ENCODE assay signal across 19 mouse cellular contexts in genomic region chr8:12976723-12977122, GRCm38 (mm10). TPM values are rescaled to one million over a fixed set of nuclear protein-coding genes. Genes with fewer than 3 reads are reported as not detected.
DNase-seq lines count a peak whose midpoint lies in the region; ATAC-seq and TF ChIP-seq lines count a peak whose summit lies in the region.
"Had no signal": no experiment of that assay in that cellular context is flagged by ENCODE, and none has a peak within 500 bp of the region (broad histone marks: within the 10 kb centered on the region; RNA-seq: fewer than 3 reads in every experiment).

No protein-coding gene starts in this region.

- peaks cover 19% of the 10 kb centered on the region for H3K27me3 ChIP-seq in liver, embryonic 12.5 days (replicated peaks)
- peaks cover 7% of the 10 kb centered on the region; the same call in 1 of the 2 replicates for H3K27me3 ChIP-seq in liver, postnatal 0 days (ENCODE audit: insufficient read depth, low read length)
- H3K27me3 ChIP-seq in thymus, adult 2 months (ENCODE audit: control insufficient read depth, insufficient read depth, low read length): no peaks in the 10 kb centered on the region; the same call in 1 of the 2 replicates
- H3K27me3 ChIP-seq: embryonic facial prominence, embryonic 13.5 days; forebrain, embryonic 13.5 days; hindbrain, embryonic 12.5 days had no signal

- H3K9ac ChIP-seq in liver, embryonic 12.5 days: no peak overlapping the region
- H3K9ac ChIP-seq in liver, postnatal 0 days (replicated peaks): no peak overlapping the region
- H3K9ac ChIP-seq: embryonic facial prominence, embryonic 13.5 days; forebrain, embryonic 13.5 days; forebrain, postnatal 0 days; heart, embryonic 12.5 days; hindbrain, embryonic 12.5 days had no signal

- no peak for TF ChIP-seq EP300 in liver, postnatal 0 days (IDR thresholded peaks at IDR 0.05; ENCODE audit: low read depth)

- DNase-seq in liver, postnatal 0 days: no peak
- DNase-seq in layer of hippocampus, postnatal 14 days (ENCODE audit: low spot score in 2 of 2): no peak
- no peak for DNase-seq in thymus, adult 2 months
- DNase-seq: adrenal gland, adult 8-10 months; cerebellum, adult 11-12 months; cerebellum, adult 9-10 months; cerebellum, postnatal 25 days; forebrain, postnatal 0 days; gastrocnemius, postnatal 14 days; heart, postnatal 36 days had no signal

- TF ChIP-seq CTCF in liver, postnatal 0 days (IDR thresholded peaks at IDR 0.05; ENCODE audit: low read depth): no peak
- TF ChIP-seq CTCF in bone marrow, adult 2 months (IDR thresholded peaks at IDR 0.05; ENCODE audit: control insufficient read depth, insufficient read depth, low read length): no peak
- no peak for TF ChIP-seq CTCF in thymus, adult 2 months (IDR thresholded peaks at IDR 0.05; ENCODE audit: borderline replicate concordance, control insufficient read depth, extremely low read depth, insufficient read depth, low read length, poor library complexity)

- no peak overlapping the region for H3K27ac ChIP-seq in liver, embryonic 12.5 days
- H3K27ac ChIP-seq in liver, postnatal 0 days (ENCODE audit: low read depth): no peak overlapping the region
- H3K27ac ChIP-seq in bone marrow, adult 2 months (ENCODE audit: control insufficient read depth, insufficient read depth, low read depth, low read length, poor library complexity): no peak overlapping the region
- no peak overlapping the region for H3K27ac ChIP-seq in thymus, adult 2 months (ENCODE audit: control insufficient read depth, insufficient read depth, low read length)
- H3K27ac ChIP-seq: embryonic facial prominence, embryonic 13.5 days; forebrain, embryonic 13.5 days; hindbrain, embryonic 12.5 days had no signal

- 30% methylated on average over 5 of the region's 5 CpGs for WGBS in liver, embryonic 12.5 days (ENCODE audit: insufficient replicate concordance)
- WGBS in liver, postnatal 0 days (ENCODE audit: insufficient replicate concordance): 34% methylated on average over 5 of the region's 5 CpGs
- 3% methylated on average over 5 of the region's 5 CpGs for WGBS in bone marrow, adult 2 months
- WGBS in thymus, adult 2 months: 6% methylated on average over 5 of the region's 5 CpGs

- H3K9me3 ChIP-seq in liver, embryonic 12.5 days (replicated peaks): no peaks in the 10 kb centered on the region
- H3K9me3 ChIP-seq in liver, postnatal 0 days (ENCODE audit: low read length): no peaks in the 10 kb centered on the region
- H3K9me3 ChIP-seq: embryonic facial prominence, embryonic 13.5 days; forebrain, embryonic 13.5 days; heart, embryonic 12.5 days; hindbrain, embryonic 12.5 days had no signal

- ATAC-seq in liver, embryonic 12.5 days: no peak
- no peak for ATAC-seq in liver, postnatal 0 days
- ATAC-seq in hematopoietic stem cell, adult 5-6 weeks (replicated peaks in 1 of 2; ENCODE audit: insufficient read depth in 1 of 2, low FRiP score in 2 of 2, low TSS enrichment in 1 of 2, low read depth in 1 of 2, poor library complexity in 2 of 2, severe bottlenecking in 2 of 2): peak; percentile 68 to 76
- ATAC-seq: forebrain, embryonic 13.5 days; forebrain, postnatal 0 days; hindbrain, embryonic 16.5 days had no signal

- H3K4me3 ChIP-seq in liver, embryonic 12.5 days: no peak overlapping the region
- H3K4me3 ChIP-seq in liver, postnatal 0 days (ENCODE audit: low read depth, low read length): no peak overlapping the region
- H3K4me3 ChIP-seq in bone marrow, adult 2 months (replicated peaks; ENCODE audit: control insufficient read depth, low read depth, low read length): peak overlapping the region; percentile 24
- no peak overlapping the region for H3K4me3 ChIP-seq in thymus, adult 2 months (ENCODE audit: control insufficient read depth, insufficient read depth, low read length)
- H3K4me3 ChIP-seq: embryonic facial prominence, embryonic 13.5 days; forebrain, embryonic 13.5 days; heart, embryonic 12.5 days; hindbrain, embryonic 12.5 days had no signal

- 0 out of 2 replicates have a peak, but pooled peaks cover 8% of the 10 kb centered on the region for H3K4me1 ChIP-seq in liver, embryonic 12.5 days
- no peaks in the 10 kb centered on the region for H3K4me1 ChIP-seq in liver, postnatal 0 days (ENCODE audit: insufficient read depth)
- no peaks in the 10 kb centered on the region; the same call in 1 of the 2 replicates for H3K4me1 ChIP-seq in bone marrow, adult 2 months (ENCODE audit: control insufficient read depth, insufficient read depth, low read length)
- H3K4me1 ChIP-seq in thymus, adult 2 months (replicated peaks; ENCODE audit: control insufficient read depth, insufficient read depth, low read length): no peaks in the 10 kb centered on the region

- H3K4me2 ChIP-seq in liver, embryonic 12.5 days: 0 out of 2 replicates have a peak overlapping the region, but pooled peaks have one; percentile 19
- H3K4me2 ChIP-seq in liver, postnatal 0 days (ENCODE audit: low read depth, low read length): no peak overlapping the region
- H3K4me2 ChIP-seq: embryonic facial prominence, embryonic 13.5 days; forebrain, embryonic 13.5 days; heart, embryonic 12.5 days; hindbrain, embryonic 12.5 days had no signal

- H3K36me3 ChIP-seq in liver, embryonic 12.5 days: no peaks in the 10 kb centered on the region
- H3K36me3 ChIP-seq in liver, postnatal 0 days (replicated peaks; ENCODE audit: insufficient read depth, low read length): no peaks in the 10 kb centered on the region
- H3K36me3 ChIP-seq in thymus, adult 2 months (ENCODE audit: control insufficient read depth, insufficient read depth, low read length): no peaks in the 10 kb centered on the region

- no peak for TF ChIP-seq POLR2A in bone marrow, adult 2 months (IDR thresholded peaks at IDR 0.05; ENCODE audit: borderline replicate concordance, control insufficient read depth, low read depth, low read length)
- TF ChIP-seq POLR2A in thymus, adult 2 months (IDR thresholded peaks at IDR 0.05; ENCODE audit: control insufficient read depth, extremely low read depth, insufficient read depth, low read length, poor library complexity): no peak

RNA-seq across cellular contexts. Expression of gene F7, which starts 49.1 kb away (rescaled TPM):
- 4.4 and 5.2 TPM in 2 replicates for polyA plus RNA-seq in liver, embryonic 12.5 days (2016; fragmentation: Nextera tagmentation; extraction: Ambion mirVana)
- polyA plus RNA-seq in liver, postnatal 0 days (2015; fragmentation: Nextera tagmentation; extraction: Ambion mirVana): 35.1 and 36.0 TPM in 2 replicates
- 0.86 and 1.3 TPM in 2 replicates for polyA plus RNA-seq in bone marrow, adult 2 months (2011; ENCODE audit: insufficient read depth, insufficient read length, low replicate concordance, missing spikeins)
- total RNA-seq in hematopoietic stem cell, adult 5-6 weeks (2017): 0.31 and 0.79 TPM in 2 replicates
- total RNA-seq in layer of hippocampus, postnatal 14 days (2021): under 1 TPM; 0.23 to 0.41 TPM
- polyA plus RNA-seq in thymus, adult 2 months (2012; rRNA removed): 0.22 and 0.52 TPM in 2 replicates
- total RNA-seq: gastrocnemius, postnatal 14 days had no signal
- polyA plus RNA-seq: embryonic facial prominence, embryonic 13.5 days; heart, embryonic 16.5 days; hindbrain, embryonic 12.5 days; hindbrain, embryonic 16.5 days had no signal

Comparison
In these comparisons a context has a peak if more than half of its experiments do, and no peak if none do; other contexts are left out.
1. ATAC-seq: peak in hematopoietic stem cell, adult 5-6 weeks (2 of 2); none in liver, embryonic 12.5 days (single experiment) and liver, postnatal 0 days (single experiment).